Mouse (Mus musculus) thymus, adult 2 months (tissue): ENCODE measurements at regions not wholly inside any gene's neighbourhood (a gene's known extent, or its start where the extent isn't known, plus 50 kb on each side); places are given as distances from the start of the nearest gene placed in this dataset.

Experiments
- CTCF ChIP-seq: fragments of 200-500 bp; IDR thresholded peaks from 2 replicates; pipeline ENCODE4 v1.5.1; 2012; ENCODE audit warnings: mild to moderate bottlenecking, control low read depth, low read length, moderate library complexity, borderline replicate concordance; ENCODE audit not compliant: control insufficient read depth, poor library complexity, insufficient read depth; ENCODE audit errors: extremely low read depth
- POLR2A ChIP-seq: fragments of 200-500 bp; IDR thresholded peaks from 2 replicates; pipeline ENCODE4 v1.6.1; 2012; ENCODE audit warnings: mild to moderate bottlenecking, low read length, control low read depth, moderate library complexity; ENCODE audit not compliant: control insufficient read depth, poor library complexity, insufficient read depth; ENCODE audit errors: extremely low read depth

- TF ChIP-seq POLR2A (no peak), CTCF (no peak)
Observed at GRCm38 (mm10) chr5:44303886-44304855, 77.7 kb upstream of the Tapt1 start.
